Mouse (Mus musculus) megakaryocyte, embryonic 14.5 days (primary cell): ENCODE results near the gene Mon1a.

Experiments
- FLI1 ChIP-seq: IDR thresholded peaks from 2 replicates; pipeline ENCODE4 v1.6.1; 2012; ENCODE audit warnings: low read length, inconsistent platforms, mixed read lengths
- GATA1 ChIP-seq: IDR thresholded peaks from 3 replicates; pipeline ENCODE4 v1.6.1; 2012; ENCODE audit warnings: mixed read lengths, low read length, inconsistent platforms, borderline replicate concordance

- TF ChIP-seq GATA1 (no peak), FLI1 (no peak)
Observed at GRCm38 (mm10) chr9:107864493-107864892, 23.5 kb upstream of the Mon1a start.
